Mouse (Mus musculus): ENCODE data around the gene Fam222b.

Fam222b gene

GRCm38 (mm10) chr11:78164604-78164923 is 70.1 kb downstream of the Fam222b start:
- DNase-seq (ENCODE audit: low read depth, low spot score) = no peak

GRCm38 (mm10) chr11:78164924-78165760 is 70.7 kb downstream of the Fam222b start, which contains the start of gene Traf4:
Gene Traf4 (minus strand): TSS chr11:78165589.
- no peak for DNase-seq (ENCODE audit: low read depth, low spot score)

- DNase-seq (ENCODE audit: low read depth, low spot score) = no peak
Measured at GRCm38 (mm10) chr11:78165761-78166109, 71.3 kb downstream of the Fam222b start.

- no peak for DNase-seq (ENCODE audit: low read depth, low spot score)
Measured at GRCm38 (mm10) chr11:78166161-78166560, 71.7 kb downstream of the Fam222b start.

GRCm38 (mm10) chr11:78166640-78167039 is 72.2 kb downstream of the Fam222b start:
- DNase-seq (ENCODE audit: low read depth, low spot score) = no peak

GRCm38 (mm10) chr11:78167257-78167959 is 72.9 kb downstream of the Fam222b start:
- DNase-seq (ENCODE audit: low read depth, low spot score) = no peak

- no peak for DNase-seq (ENCODE audit: low read depth, low spot score)
Measured at GRCm38 (mm10) chr11:78168541-78169468, 74.3 kb downstream of the Fam222b start.

GRCm38 (mm10) chr11:78170306-78170705 is 75.8 kb downstream of the Fam222b start:
- DNase-seq (ENCODE audit: low read depth, low spot score) = no peak

- DNase-seq (ENCODE audit: low read depth, low spot score) = no peak
Measured at GRCm38 (mm10) chr11:78171328-78171727, 76.9 kb downstream of the Fam222b start.

- DNase-seq (ENCODE audit: low read depth, low spot score) = no peak
Measured at GRCm38 (mm10) chr11:78172034-78172747, 77.7 kb downstream of the Fam222b start.

GRCm38 (mm10) chr11:78172748-78173383 is 78.4 kb downstream of the Fam222b start:
- DNase-seq (ENCODE audit: low read depth, low spot score) = no peak

- DNase-seq (ENCODE audit: low read depth, low spot score) = no peak
Measured at GRCm38 (mm10) chr11:78174506-78174905, 80.0 kb downstream of the Fam222b start.

- no peak for DNase-seq (ENCODE audit: low read depth, low spot score)
Measured at GRCm38 (mm10) chr11:78175771-78176401, 81.4 kb downstream of the Fam222b start.

- no peak for DNase-seq (ENCODE audit: low read depth, low spot score)
Measured at GRCm38 (mm10) chr11:78176402-78176862, 82.0 kb downstream of the Fam222b start, which contains the start of the genes Nek8 and Tlcd1. Gene Nek8 (minus strand): TSS chr11:78176675. Gene Tlcd1 (plus strand): TSS chr11:78176711.

GRCm38 (mm10) chr11:78176905-78177331 is 82.5 kb downstream of the Fam222b start:
- DNase-seq (ENCODE audit: low read depth, low spot score) = no peak

- no peak for DNase-seq (ENCODE audit: low read depth, low spot score)
Measured at GRCm38 (mm10) chr11:78177437-78177836, 83.0 kb downstream of the Fam222b start.

GRCm38 (mm10) chr11:78177903-78178858 is 83.7 kb downstream of the Fam222b start:
- no peak for DNase-seq (ENCODE audit: low read depth, low spot score)

- DNase-seq (ENCODE audit: low read depth, low spot score) = no peak
Measured at GRCm38 (mm10) chr11:78178859-78179437, 84.5 kb downstream of the Fam222b start.

All from telencephalon, adult 2 months (tissue).